Mouse (Mus musculus): ENCODE data around the gene Thsd7a. TPM values are rescaled to one million over a fixed set of nuclear protein-coding genes. Genes with fewer than 3 reads are reported as not detected.

The Thsd7a gene
- total RNA-seq, 2 experiments from 2014 or later: 36.3 to 37.4 TPM

DNA sequence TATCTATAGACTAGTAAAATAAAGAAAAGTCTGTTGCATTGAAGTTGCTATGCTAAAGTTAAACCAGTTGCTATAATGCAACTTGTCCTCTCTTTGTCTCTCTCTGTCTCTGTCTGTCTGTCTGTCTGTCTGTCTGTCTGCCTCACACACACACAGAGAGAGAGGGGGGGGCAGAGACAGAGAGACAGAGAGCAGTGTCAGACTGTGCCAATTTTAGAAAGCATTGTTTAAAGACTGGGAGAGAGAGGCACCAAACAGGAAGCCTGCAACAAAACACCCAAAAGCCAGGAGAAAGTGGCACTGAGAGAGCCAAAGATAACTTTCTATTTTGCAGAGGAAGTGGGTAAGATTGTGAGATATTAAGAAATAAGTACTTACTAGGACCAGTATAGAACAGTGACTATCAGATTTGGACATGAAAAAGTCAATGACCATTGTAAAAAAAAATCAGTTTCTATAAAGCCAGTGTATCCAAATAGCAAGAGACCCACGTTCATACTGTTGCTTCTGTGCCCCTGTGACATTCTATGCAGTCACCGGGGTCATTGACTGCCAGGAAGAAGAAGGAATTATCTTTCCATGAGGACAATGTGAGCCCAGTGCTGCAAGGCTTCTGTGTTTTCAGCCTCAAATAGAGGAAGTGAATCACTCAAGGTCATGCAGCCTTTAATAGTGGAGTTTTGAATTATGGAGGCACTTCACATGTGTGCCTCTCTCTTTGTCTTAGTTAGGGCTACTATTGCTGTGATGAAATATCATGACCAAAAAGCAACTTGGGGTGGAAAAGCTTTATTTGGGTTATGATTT lies 355.4 kb downstream of the Thsd7a start:
- DNase-seq (ENCODE audit: low spot score in 2 of 2): no peak

DNA sequence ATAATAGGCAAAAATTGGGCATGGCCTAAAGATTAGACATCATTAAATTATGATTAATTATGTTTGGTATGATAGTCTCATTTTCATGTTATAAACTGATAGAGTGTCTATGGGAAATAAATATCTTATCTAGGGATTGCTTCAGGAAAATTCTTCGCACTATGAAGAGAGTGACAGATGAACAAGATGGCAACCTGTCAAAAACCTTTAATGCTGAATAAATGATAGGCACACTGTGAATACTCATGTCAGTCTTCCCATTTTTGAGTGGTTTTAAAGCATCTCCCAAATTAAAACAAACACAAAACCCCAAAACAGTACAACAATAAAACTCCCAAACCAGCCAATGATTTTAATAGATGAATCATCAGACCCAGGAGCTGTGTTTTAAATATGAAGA lies 362.5 kb downstream of the Thsd7a start:
- DNase-seq (ENCODE audit: low spot score in 2 of 2): no peak

DNA sequence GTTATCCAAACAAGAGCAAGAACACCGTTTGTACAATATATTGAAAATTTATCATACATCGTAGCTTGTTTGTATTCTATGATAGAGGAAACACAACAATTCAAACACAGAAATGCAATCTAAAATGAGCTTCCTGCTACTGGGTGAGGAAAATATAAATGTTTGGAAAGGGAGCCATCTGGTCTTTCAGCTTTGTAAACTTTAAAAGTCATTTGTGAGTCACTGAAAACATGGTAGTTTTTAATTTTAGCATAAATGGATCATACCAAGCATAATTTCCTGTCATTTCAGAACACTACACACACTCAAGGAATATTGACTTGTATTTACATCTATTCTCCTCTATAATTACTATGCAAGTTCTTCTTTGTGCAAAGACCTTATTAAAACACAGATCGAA lies 363.6 kb downstream of the Thsd7a start:
- no peak for DNase-seq (ENCODE audit: low spot score in 2 of 2)

- peak; percentile 73 to 83 for DNase-seq (ENCODE audit: low spot score in 2 of 2)
These were observed 368.0 kb downstream of the Thsd7a start for GRCm38 (mm10) chr6:12381136-12381778.

GRCm38 (mm10) chr6:12380717-12381116 lies 368.5 kb downstream of the Thsd7a start:
- no peak for DNase-seq (ENCODE audit: low spot score in 2 of 2)

GRCm38 (mm10) chr6:12358737-12359136 lies 390.5 kb downstream of the Thsd7a start:
- DNase-seq (ENCODE audit: low spot score in 2 of 2): no peak

DNA sequence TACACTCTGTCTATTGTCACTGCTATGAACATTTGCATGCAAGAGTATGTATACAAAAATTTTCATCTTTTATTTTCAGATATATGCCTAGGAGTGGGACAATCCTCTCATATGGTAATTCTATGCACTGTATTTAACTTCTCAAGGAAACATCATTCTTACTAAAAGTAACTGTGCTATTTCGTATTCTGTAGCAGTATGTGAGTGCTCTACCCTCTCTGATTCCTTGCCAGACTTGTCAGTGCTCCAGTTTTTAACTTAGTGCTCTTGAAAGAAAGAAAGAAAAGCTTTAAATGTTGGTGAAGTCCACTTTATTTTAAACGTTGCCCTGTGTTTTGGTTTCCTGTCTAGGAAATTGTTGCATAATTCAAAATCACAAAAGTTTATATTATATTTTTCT lies 395.6 kb downstream of the Thsd7a start:
- no peak for DNase-seq (ENCODE audit: low spot score in 2 of 2)

- DNase-seq (ENCODE audit: low spot score in 2 of 2): no peak
These were observed 397.0 kb downstream of the Thsd7a start for GRCm38 (mm10) chr6:12352165-12352719.

DNA sequence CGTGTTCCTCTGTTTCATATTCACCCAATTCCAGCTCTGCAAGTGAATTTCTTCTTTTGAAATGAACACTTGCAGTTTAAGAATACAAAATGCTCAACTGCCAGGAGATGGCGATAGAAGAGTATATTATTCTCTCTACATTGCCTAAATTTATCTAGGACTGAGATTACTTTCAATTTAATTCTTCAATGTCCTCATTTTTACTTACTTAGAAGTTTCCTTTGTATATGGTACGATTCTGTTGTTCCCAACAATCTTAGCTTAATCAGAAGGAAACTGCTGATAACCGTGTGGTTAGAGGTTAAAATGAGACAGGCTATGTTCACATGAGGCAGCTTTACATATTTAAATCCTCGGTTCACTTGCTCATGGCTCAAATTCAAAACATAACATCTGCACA lies 398.5 kb downstream of the Thsd7a start:
- no peak for DNase-seq (ENCODE audit: low spot score in 2 of 2)

DNA sequence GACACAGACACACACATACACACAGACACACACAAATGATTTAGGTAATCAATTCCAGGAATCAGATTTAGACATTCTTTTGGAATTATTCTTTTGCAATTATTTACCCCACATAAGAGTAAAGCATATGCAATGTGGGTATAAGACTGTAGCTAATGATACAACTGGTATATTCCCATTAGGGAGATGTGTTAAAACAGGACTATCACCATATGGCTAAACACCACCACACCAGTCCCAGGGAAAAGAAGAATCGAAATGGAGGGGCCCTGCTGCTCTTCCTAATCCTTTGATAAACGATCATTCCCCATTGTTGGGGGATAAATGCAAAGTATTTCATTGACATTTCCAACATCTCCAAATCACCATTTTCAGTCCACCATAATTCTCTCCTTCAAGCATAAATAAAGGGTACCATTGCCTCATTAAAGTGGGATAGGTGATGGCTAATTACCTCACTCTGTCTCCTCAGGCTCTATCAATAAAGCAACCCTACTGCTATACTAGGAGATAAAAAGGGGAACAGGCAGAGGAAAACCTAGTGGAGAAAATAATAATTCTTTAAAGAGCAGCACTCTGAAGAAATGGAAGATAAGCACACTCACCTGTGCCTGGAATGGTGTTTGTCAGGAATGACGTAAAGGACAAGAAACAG lies 400.0 kb downstream of the Thsd7a start:
- no peak for DNase-seq (ENCODE audit: low spot score in 2 of 2)

GRCm38 (mm10) chr6:12348667-12349066 lies 400.5 kb downstream of the Thsd7a start:
- DNase-seq (ENCODE audit: low spot score in 2 of 2): no peak

DNA sequence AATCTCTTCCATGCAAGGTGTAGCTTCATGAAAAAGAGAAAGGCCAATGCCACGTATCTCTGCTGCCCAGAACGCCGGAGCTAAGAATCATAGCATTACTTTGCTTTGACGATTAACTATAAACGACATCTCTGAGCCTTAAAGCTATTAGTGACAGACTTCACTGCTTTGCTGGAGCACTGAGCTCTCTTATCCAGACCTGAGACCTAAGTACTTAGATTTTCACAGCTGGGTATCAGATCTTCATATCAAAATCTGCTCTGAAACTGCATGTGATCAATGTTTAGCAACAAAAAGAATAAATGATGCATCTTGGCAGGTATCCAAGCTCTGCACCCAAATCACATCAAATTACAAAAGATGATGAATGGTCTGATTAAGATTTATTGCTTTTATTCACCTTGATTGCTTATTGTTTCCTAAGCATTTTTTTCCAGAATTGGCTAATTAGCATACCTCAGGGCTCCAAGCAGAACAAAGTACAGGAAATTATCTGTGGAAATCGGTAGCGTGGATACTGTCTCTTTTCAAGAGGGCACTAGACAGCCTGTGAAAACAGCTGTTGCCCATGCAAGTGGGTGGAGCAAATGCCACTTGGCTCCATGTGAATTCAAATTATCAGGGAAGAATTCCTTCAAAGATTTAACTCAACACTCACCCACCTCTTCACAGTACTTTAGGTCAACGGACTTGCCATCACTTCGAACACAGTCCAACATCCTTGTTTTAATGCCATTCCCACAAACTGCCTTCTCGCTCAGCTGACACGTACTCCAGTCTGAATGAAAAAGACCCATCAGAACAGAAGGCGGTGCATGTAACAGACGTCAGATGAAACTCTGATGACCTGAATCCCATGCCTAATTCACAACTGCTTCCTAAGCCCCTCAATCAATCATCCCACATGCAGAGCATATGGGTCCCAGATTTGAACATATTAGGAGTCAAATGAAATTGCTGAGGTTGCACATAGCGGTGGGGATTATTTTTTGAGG lies 412.3 kb downstream of the Thsd7a start:
- no peak for DNase-seq (ENCODE audit: low spot score in 2 of 2)

GRCm38 (mm10) chr6:12315070-12315909 lies 433.9 kb downstream of the Thsd7a start:
- DNase-seq (ENCODE audit: low spot score in 2 of 2): peak in 1 of 2 experiments; percentile 29

DNA sequence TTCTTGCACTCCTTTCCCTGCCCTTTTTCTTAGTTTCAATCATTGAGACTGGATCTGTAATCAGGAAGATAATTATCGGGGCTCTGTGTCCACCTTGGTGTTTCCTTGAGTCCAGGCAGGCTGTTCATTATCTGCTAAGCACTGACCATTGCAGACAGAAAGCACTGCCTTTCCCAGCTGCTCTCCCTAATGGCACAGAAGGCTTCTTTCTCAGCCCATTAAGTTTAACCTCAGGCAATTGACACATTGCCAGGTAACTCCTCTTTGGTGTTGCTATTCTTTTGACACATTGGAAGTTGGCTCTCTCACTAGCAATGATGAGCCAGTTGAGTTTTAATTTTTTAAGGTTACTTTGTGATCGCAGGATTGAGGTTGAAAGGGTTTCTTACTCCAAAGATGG lies 441.7 kb downstream of the Thsd7a start:
- no peak for DNase-seq (ENCODE audit: low spot score in 2 of 2)

DNA sequence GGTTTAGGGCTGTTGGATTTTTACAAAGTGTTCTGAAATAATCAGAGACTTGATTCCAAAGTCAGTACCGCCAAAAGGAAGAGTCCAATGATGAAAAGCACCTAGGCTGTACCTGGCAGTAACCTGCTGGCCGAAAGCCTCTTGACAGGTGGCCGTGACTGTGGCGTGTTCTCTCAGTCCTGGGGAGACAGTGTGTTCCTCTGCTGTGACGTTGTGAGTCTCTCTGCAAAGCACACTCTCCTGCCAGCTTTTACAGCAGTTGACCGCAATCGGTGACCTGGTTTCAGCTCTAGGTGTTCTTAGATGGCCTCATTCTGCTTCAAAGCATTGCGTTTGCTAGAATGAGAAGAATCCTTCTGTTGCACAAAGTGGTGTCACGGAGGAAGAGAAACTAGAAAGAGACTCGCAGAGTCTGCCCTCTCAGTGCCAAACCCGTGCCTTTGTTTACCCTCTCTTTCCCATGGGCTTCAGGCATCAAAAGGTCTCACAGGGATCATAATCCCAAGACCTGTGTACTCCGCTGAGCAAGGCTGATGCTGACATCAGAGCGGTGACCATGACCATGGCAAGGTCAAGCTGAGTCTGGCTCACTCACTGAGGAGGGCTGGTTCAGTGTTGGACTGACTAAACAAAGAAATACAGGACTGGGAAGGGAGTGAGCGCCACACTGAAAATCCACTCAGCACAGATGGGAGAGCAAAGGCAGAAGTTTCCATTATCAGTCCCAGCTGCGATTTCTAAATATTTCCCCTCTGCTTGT lies 486.4 kb downstream of the Thsd7a start:
- DNase-seq (ENCODE audit: low spot score in 2 of 2): no peak
